Mouse (Mus musculus) cortical plate, adult 2 months (tissue): ENCODE results near the gene Foxp1. TPM values are rescaled to one million over a fixed set of nuclear protein-coding genes. Genes with fewer than 3 reads are reported as not detected.
A peak's percentile ranks its signal among the peaks of the same experiment; 100 is the strongest.

Experiments used
- H3K27ac ChIP-seq: fragments of 200-500 bp; 2 replicates; pipeline ENCODE4 v1.5.1; 2012; ENCODE audit warnings: low read length, control low read depth, inconsistent platforms; ENCODE audit not compliant: insufficient read depth
- H3K4me1 ChIP-seq: fragments of 200-500 bp; 2 replicates; pipeline ENCODE4 v1.6.1; 2011; ENCODE audit warnings: low read length; ENCODE audit not compliant: control insufficient read depth, insufficient read depth
- H3K4me3 ChIP-seq: fragments of 200-500 bp; 2 replicates; pipeline ENCODE4 v1.5.1; 2011; ENCODE audit warnings: mild to moderate bottlenecking, low read length, control low read depth; ENCODE audit not compliant: insufficient read depth
- CTCF ChIP-seq: fragments of 200-500 bp; IDR thresholded peaks from 2 replicates; pipeline ENCODE4 v1.5.1; 2011; ENCODE audit warnings: mild to moderate bottlenecking, control low read depth, low read length; ENCODE audit not compliant: insufficient read depth; ENCODE audit errors: extremely low read depth
- POLR2A ChIP-seq: fragments of 200-500 bp; IDR thresholded peaks from 2 replicates; pipeline ENCODE4 v1.6.1; 2011; ENCODE audit warnings: mild to moderate bottlenecking, low read length, control low read depth; ENCODE audit not compliant: insufficient read depth; ENCODE audit errors: extremely low read depth
- polyA plus RNA-seq: library from polyadenylated mRNA; depleted of rRNA; stranded (reverse); fragments of >200 nt; gene quantifications from 2 replicates; pipeline ENCODE4 v1.2.3, GENCODE M21; 2012

Gene Foxp1
- polyA plus RNA-seq, 1 experiment: 99.2 TPM

DNA sequence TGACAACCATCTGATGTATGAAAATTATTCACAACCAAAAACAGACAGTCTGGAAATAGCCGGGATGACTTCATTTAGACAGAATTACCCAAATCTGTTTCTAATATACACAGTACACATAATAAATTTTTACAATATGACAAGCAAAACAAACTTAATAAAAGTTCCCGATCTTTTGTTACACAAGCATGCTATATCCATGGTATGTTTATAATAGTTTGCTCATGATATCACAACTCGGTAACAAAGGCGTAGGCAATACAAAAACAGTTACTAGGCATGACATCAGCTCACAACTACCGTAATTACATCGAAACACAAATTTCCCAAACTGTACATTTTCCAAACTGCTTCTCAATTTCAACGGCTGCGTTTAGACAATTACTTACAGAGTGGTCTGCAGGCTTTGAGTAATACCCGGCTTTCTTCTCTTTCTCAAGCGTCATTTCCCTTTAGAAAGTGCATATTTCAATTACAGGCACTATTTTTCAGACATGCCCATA lies 458.5 kb downstream of the Foxp1 start:
- Histone ChIP-seq H3K4me1 (no peaks in the 10 kb centered on the region), H3K27ac (no peak overlapping the region), H3K4me3 (no peak overlapping the region)
- no peak for TF ChIP-seq POLR2A
- TF ChIP-seq CTCF: no peak

DNA sequence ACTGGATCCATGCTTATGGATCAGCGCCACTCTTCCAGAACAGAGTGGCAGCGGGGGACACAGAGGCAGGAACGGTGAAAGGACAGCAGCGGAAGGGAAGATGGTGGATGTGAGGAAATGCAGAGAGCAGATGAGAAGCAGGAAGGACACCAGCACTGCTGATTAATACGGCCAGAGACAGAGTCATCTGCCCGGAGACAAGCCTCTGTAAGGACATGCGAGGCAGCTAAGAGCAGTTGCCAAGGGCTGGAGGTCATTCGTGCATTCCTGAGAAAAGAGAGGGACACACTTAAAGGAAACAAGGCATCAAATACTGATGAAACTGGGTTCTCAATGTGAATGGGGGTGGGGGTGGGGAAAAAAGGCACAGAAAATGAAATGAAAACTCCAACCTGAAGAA lies 459.6 kb downstream of the Foxp1 start:
- Histone ChIP-seq H3K4me1 (no peaks in the 10 kb centered on the region), H3K27ac (no peak overlapping the region), H3K4me3 (no peak overlapping the region)
- TF ChIP-seq CTCF (no peak), POLR2A (no peak)

DNA sequence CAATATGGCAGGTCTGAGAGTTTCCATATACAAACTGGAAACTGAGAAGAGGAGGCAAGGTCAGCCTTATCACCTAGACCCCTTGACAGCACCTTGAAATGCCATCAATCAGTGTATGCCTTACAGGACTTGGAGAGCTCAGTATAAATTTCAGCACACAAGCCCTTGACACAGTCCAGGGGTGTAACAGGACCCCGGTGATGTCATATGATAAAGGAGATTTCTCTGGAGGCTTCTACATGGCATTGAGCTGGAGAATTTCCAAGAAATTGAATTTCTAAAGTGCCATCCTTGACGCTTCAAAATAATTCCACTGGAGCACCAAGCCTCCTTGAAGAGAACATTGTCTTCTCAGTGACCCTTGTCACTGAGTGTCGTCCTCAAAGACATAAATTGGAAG lies 463.8 kb downstream of the Foxp1 start:
- H3K27ac ChIP-seq: no peak overlapping the region
- TF ChIP-seq POLR2A (no peak), CTCF (no peak)
- no peak overlapping the region for H3K4me3 ChIP-seq
- no peaks in the 10 kb centered on the region for H3K4me1 ChIP-seq

DNA sequence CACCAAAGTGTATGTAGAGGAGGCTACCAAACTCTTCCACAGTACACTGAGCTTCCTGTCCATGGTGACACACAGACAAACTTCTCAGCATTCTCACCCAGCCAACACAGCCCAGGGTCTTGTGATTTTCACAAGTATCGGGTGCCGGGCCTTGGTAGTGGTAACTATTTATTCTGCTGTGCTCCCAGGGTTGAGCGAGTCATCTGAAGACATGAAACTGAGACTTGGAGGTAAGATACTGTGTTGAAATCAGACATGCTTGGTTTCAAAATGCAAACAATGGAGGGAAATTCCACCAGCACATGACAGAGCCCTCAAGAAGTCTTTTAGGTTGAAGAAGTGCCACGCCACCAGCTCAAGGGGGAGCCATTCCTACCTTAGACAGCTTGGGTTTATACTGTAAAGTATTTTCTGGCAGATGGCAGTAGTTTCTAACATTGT lies 465.4 kb downstream of the Foxp1 start:
- Histone ChIP-seq H3K4me3 (no peak overlapping the region), H3K4me1 (no peaks in the 10 kb centered on the region), H3K27ac (no peak overlapping the region)
- no peak for TF ChIP-seq POLR2A
- TF ChIP-seq CTCF: 0 out of 2 replicates have a peak, but pooled peaks have one; percentile 22

DNA sequence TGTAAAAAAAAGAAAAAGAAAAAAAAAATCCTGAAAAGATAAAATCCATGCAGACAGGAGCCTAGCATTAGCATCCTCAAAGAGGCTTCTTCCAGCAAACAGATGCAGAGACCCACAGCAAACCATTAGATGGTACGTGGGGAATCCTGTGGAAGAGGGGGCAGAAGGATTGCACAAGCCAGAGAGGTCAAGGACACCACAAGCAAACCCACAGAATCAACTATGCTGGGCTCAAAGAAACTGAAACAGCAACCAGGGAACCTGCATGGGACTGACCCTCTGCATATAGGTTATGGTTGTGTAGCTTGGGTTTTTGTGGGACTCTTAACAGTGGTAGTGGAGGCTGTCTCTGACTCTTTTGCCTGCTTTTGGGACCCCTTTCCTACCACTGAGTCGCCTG lies 466.1 kb downstream of the Foxp1 start:
- no peak overlapping the region for H3K4me3 ChIP-seq
- no peak overlapping the region for H3K27ac ChIP-seq
- H3K4me1 ChIP-seq: no peaks in the 10 kb centered on the region
- TF ChIP-seq POLR2A (no peak), CTCF (no peak)

DNA sequence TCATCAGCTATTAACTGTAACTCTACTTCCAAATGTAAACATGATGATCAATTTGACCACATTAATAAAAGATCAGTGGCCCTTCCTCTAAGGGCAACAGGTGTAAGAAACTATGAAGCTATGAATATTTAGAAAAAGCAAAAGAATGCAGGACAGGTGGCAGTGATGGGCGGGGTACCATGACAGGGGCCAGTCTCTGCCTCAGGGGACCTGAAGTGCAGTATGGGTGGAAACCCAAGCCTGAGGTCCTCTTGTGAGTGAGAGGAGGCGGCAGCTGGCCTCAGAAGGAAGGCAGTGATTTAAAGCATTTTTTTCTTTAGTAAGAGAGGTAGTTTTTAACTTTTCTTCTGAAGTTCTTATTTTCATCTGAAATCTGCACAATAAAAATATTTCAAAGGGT lies 468.5 kb downstream of the Foxp1 start:
- Histone ChIP-seq H3K4me1 (no peaks in the 10 kb centered on the region; the same call in 1 of the 2 replicates), H3K27ac (no peak overlapping the region), H3K4me3 (no peak overlapping the region)
- TF ChIP-seq CTCF (no peak), POLR2A (no peak)

DNA sequence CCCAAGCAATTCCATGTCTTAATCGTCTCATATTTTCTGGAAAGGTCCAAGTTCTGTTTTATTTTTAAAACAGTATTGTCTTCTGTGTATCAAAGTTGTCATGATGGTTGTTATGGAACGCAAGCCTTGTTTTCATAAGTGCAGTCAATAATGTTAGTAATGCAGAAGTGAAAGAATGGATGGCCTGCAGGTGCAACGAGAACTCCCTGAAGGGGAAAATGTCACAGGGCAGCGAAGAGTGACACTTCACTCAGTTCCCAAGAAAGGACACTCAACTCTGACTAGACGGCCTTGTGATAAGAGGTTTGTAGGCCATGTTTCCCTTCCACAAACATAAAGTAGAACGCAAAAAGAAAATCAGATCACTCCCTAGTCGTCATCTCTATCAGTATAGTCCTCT lies 469.4 kb downstream of the Foxp1 start:
- Histone ChIP-seq H3K4me1 (no peaks in the 10 kb centered on the region; the same call in 1 of the 2 replicates), H3K27ac (no peak overlapping the region), H3K4me3 (no peak overlapping the region)
- TF ChIP-seq POLR2A (no peak), CTCF (no peak)

DNA sequence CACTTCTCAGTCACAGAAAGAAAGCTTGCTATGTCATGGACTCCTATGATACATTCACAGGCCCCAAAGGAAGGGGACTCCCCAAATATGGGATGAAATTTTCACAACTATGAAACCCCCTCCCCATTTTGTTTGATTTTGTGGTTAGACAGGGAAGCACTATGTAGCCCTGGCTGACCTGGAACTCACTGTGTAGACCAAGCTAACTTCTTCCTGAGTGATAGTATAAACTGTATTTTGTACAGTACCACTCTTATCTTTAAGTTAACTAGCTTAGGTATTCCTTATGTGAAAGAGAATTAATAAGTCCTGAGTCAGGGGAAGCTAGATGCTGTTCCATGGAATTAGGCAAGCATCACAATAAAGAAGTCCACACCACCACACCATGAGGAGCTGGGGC lies 470.8 kb downstream of the Foxp1 start:
- no peaks in the 10 kb centered on the region; the same call in 1 of the 2 replicates for H3K4me1 ChIP-seq
- TF ChIP-seq CTCF (no peak), POLR2A (no peak)
- H3K4me3 ChIP-seq: no peak overlapping the region
- H3K27ac ChIP-seq: no peak overlapping the region

DNA sequence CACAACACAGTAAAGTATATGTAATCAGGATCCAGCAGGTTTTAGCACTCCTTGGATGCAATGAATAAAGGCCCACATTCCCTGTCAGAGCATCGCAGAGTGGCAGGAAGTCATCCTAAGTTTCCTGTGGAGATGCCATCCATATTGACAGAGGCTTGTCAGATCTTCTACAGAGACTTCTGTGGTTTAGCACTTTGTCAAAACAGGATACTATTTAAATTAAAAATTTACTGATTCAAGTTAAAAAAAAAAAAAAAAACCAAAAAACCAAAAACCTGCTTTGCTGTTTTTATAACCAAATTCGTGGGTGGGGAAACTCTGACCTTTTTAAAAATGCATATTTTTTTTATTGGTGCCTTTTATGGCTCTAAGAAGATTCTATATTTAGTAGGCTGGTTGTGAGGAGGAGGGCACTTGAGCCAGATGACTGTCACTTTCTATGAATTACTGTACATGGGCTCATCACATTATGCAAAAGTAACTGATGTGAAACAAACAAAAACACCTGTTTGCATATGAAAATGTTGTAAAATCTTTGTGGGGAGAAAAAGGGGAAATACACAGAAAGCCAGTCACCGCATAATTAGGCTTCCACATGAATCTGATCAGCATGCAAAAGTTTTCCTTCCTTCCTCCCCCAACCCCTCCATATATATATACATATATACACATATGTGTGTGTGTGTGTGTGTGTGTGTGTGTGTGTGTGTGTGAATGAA lies 472.1 kb downstream of the Foxp1 start:
- TF ChIP-seq CTCF (no peak), POLR2A (no peak)
- no peak overlapping the region for H3K27ac ChIP-seq

DNA sequence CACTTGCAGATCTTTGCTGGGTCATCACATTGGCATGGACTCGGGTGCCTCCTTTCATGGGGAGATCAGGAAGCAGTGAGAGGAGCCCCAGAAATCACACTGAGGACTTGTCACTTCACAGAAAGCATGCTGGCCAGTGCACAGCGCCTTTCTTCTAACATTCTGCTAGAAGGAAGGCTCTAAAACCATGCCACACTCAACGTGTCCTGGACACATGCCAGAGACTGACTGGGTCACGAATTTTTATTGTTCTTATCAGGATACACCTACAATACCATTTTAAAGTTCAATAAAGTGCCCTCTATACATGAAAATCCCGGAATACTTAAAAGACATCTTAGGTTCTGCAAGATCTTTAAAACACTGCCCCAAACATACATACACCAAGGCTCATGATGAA lies 475.2 kb downstream of the Foxp1 start:
- TF ChIP-seq CTCF: no peak
- TF ChIP-seq POLR2A: no peak
- no peaks in the 10 kb centered on the region; the same call in 1 of the 2 replicates for H3K4me1 ChIP-seq
- H3K27ac ChIP-seq: no peak overlapping the region
- no peak overlapping the region for H3K4me3 ChIP-seq

More for the DNA sequence above, 472.1 kb downstream of the Foxp1 start:
- Histone ChIP-seq H3K4me3 (no peak overlapping the region), H3K4me1 (no peaks in the 10 kb centered on the region; the same call in 1 of the 2 replicates)
